Mouse (Mus musculus): ENCODE results near the gene Klhl13.

- TF ChIP-seq CTCF (IDR thresholded peaks at IDR 0.05; ENCODE audit: low read depth) (no peak), EP300 (IDR thresholded peaks at IDR 0.05; ENCODE audit: low read depth) (no peak)
Observed at GRCm38 (mm10) chrX:23267601-23268000, 97.3 kb downstream of the Klhl13 start.
